Mouse (Mus musculus) cortical plate, adult 2 months (tissue): ENCODE measurements at regions not wholly inside any gene's neighbourhood (a gene's known extent, or its start where the extent isn't known, plus 50 kb on each side); places are given as distances from the start of the nearest gene placed in this dataset.
A peak's percentile ranks its signal among the peaks of the same experiment; 100 is the strongest.

Source experiments
- CTCF ChIP-seq: fragments of 200-500 bp; IDR thresholded peaks from 2 replicates; pipeline ENCODE4 v1.5.1; 2011; ENCODE audit warnings: mild to moderate bottlenecking, control low read depth, low read length; ENCODE audit not compliant: insufficient read depth; ENCODE audit errors: extremely low read depth
- POLR2A ChIP-seq: fragments of 200-500 bp; IDR thresholded peaks from 2 replicates; pipeline ENCODE4 v1.6.1; 2011; ENCODE audit warnings: mild to moderate bottlenecking, low read length, control low read depth; ENCODE audit not compliant: insufficient read depth; ENCODE audit errors: extremely low read depth

GRCm38 (mm10) chr12:33497319-33497892 lies 68.0 kb downstream of the Twistnb start:
- TF ChIP-seq CTCF (peak; percentile 27; the same call in 1 of the 2 replicates), POLR2A (no peak)
